ENCODE assay signal across 8 mouse cellular contexts in genomic region chr4:118489717-118490132, GRCm38 (mm10). TPM values are rescaled to one million over a fixed set of nuclear protein-coding genes. Genes with fewer than 3 reads are reported as not detected.
A peak's percentile ranks its signal among the peaks of the same experiment; 100 is the strongest.
DNase-seq lines count a peak whose midpoint lies in the region; ATAC-seq lines count a peak whose summit lies in the region.

TSS of gene Tie1 (minus strand) at chr4:118490061.

- no peaks in the 10 kb centered on the region for H3K4me1 ChIP-seq in forebrain, embryonic 16.5 days (replicated peaks; ENCODE audit: control insufficient read depth, insufficient read depth, low read length)
- peaks cover 14% of the 10 kb centered on the region; the same call in 1 of the 2 replicates for H3K4me1 ChIP-seq in hindbrain, embryonic 10.5 days (replicated peaks)
- H3K4me1 ChIP-seq in limb, embryonic 13.5 days: no peaks in the 10 kb centered on the region
- H3K4me1 ChIP-seq in neural tube, embryonic 12.5 days: no peaks in the 10 kb centered on the region

- no peak for ATAC-seq in forebrain, embryonic 16.5 days
- no peak for ATAC-seq in limb, embryonic 13.5 days (ENCODE audit: low FRiP score, low read depth)
- ATAC-seq in neural tube, embryonic 12.5 days (ENCODE audit: low FRiP score, low read depth): no peak

- H3K27ac ChIP-seq in forebrain, embryonic 16.5 days (ENCODE audit: low read length): no peak within 1 kb of the TSS
- no peak within 1 kb of the TSS for H3K27ac ChIP-seq in hindbrain, embryonic 10.5 days
- H3K27ac ChIP-seq in limb, embryonic 13.5 days: no peak within 1 kb of the TSS
- no peak within 1 kb of the TSS for H3K27ac ChIP-seq in neural tube, embryonic 12.5 days

- 73% methylated on average over 8 of the region's 8 CpGs for WGBS in forebrain, embryonic 16.5 days
- 83% methylated on average over 8 of the region's 8 CpGs for WGBS in hindbrain, embryonic 10.5 days
- WGBS in limb, embryonic 13.5 days: 63% methylated on average over 8 of the region's 8 CpGs
- 81% methylated on average over 8 of the region's 8 CpGs for WGBS in neural tube, embryonic 12.5 days

- H3K9me3 ChIP-seq in forebrain, embryonic 16.5 days (ENCODE audit: control insufficient read depth, low read length): no peaks in the 10 kb centered on the region
- H3K9me3 ChIP-seq in hindbrain, embryonic 10.5 days: no peaks in the 10 kb centered on the region
- H3K9me3 ChIP-seq in limb, embryonic 13.5 days: no peaks in the 10 kb centered on the region
- no peaks in the 10 kb centered on the region for H3K9me3 ChIP-seq in neural tube, embryonic 12.5 days

- H3K9ac ChIP-seq in forebrain, embryonic 16.5 days (replicated peaks; ENCODE audit: low read depth, low read length): no peak within 1 kb of the TSS
- no peak within 1 kb of the TSS for H3K9ac ChIP-seq in limb, embryonic 13.5 days
- no peak within 1 kb of the TSS for H3K9ac ChIP-seq in neural tube, embryonic 12.5 days

- no peak within 1 kb of the TSS for H3K4me2 ChIP-seq in forebrain, embryonic 16.5 days (ENCODE audit: low read length)
- 0 out of 2 replicates have a peak within 1 kb of the TSS, but pooled peaks have one; percentile 11 for H3K4me2 ChIP-seq in limb, embryonic 13.5 days (replicated peaks)
- no peak within 1 kb of the TSS for H3K4me2 ChIP-seq in neural tube, embryonic 12.5 days (replicated peaks)

- no peaks in the 10 kb centered on the region for H3K27me3 ChIP-seq in forebrain, embryonic 16.5 days (replicated peaks; ENCODE audit: control insufficient read depth, insufficient read depth, low read length)
- no peaks in the 10 kb centered on the region for H3K27me3 ChIP-seq in hindbrain, embryonic 10.5 days (ENCODE audit: insufficient read depth, poor library complexity, severe bottlenecking)
- no peaks in the 10 kb centered on the region for H3K27me3 ChIP-seq in limb, embryonic 13.5 days
- H3K27me3 ChIP-seq in neural tube, embryonic 12.5 days (replicated peaks): no peaks in the 10 kb centered on the region

- H3K36me3 ChIP-seq in forebrain, embryonic 16.5 days (ENCODE audit: control insufficient read depth, insufficient read depth): no peaks in the 10 kb centered on the region
- H3K36me3 ChIP-seq in hindbrain, embryonic 10.5 days: no peaks in the 10 kb centered on the region
- no peaks in the 10 kb centered on the region for H3K36me3 ChIP-seq in limb, embryonic 13.5 days
- no peaks in the 10 kb centered on the region for H3K36me3 ChIP-seq in neural tube, embryonic 12.5 days

- H3K4me3 ChIP-seq in forebrain, embryonic 16.5 days (replicated peaks; ENCODE audit: low read length): no peak within 1 kb of the TSS
- no peak within 1 kb of the TSS for H3K4me3 ChIP-seq in hindbrain, embryonic 10.5 days
- 0 out of 2 replicates have a peak within 1 kb of the TSS, but pooled peaks have one; percentile 3 for H3K4me3 ChIP-seq in limb, embryonic 13.5 days
- H3K4me3 ChIP-seq in neural tube, embryonic 12.5 days: no peak within 1 kb of the TSS

- DNase-seq in layer of hippocampus, postnatal 10 days (ENCODE audit: low spot score in 2 of 2): no peak
- no peak for DNase-seq in layer of hippocampus, adult 18-20 months (ENCODE audit: low spot score in 2 of 2)
- no peak for DNase-seq in hindbrain, embryonic 10.5 days (ENCODE audit: low spot score)
- DNase-seq in layer of hippocampus, postnatal 25 days (ENCODE audit: extremely low spot score in 1 of 2, low spot score in 1 of 2): no peak
- no peak for DNase-seq in cerebellum, postnatal 25 days

RNA-seq across cellular contexts. Expression of gene Tie1, which starts in this region (rescaled TPM):
- total RNA-seq in layer of hippocampus, postnatal 10 days (2021): 10 to 100 TPM; 15.3 to 16.2 TPM
- total RNA-seq in layer of hippocampus, adult 18-20 months (2021): 1 to 10 TPM; 4.8 to 5.9 TPM
- 12.7 and 14.1 TPM in 2 replicates for polyA plus RNA-seq in forebrain, embryonic 16.5 days (2015; fragmentation: Nextera tagmentation; extraction: Ambion mirVana)
- 16.0 and 19.5 TPM in 2 replicates for polyA plus RNA-seq in hindbrain, embryonic 10.5 days (2016; fragmentation: Nextera tagmentation; extraction: Ambion mirVana)
- 21.5 and 22.8 TPM in 2 replicates for polyA plus RNA-seq in limb, embryonic 13.5 days (2015; fragmentation: Nextera tagmentation; extraction: Ambion mirVana)
- 23.2 and 23.5 TPM in 2 replicates for polyA plus RNA-seq in neural tube, embryonic 12.5 days (2016; fragmentation: Nextera tagmentation; extraction: Ambion mirVana)
- 1 to 10 TPM; 7.0 to 8.1 TPM for total RNA-seq in layer of hippocampus, postnatal 25 days (2021)
